Mouse (Mus musculus) heart, postnatal 4 days (tissue): ENCODE results near the gene Nxf7. TPM values are rescaled to one million over a fixed set of nuclear protein-coding genes. Genes with fewer than 3 reads are reported as not detected.
A peak's percentile ranks its signal among the peaks of the same experiment; 100 is the strongest.
"Not testable (repeated sequence)": the region's sequence is repeated elsewhere in the genome, so short reads cannot be mapped to it uniquely, and the experiment has no call there.

ENCODE experiments used
- DNase-seq: peaks from one replicate; pipeline ENCODE4 v3.0.0; 2021
- total RNA-seq, 2 experiments: library from RNA; stranded (reverse); gene quantifications; 2 replicates each; pipeline ENCODE4 v1.2.3; 2021

The Nxf7 gene
- 1 to 10 TPM in 1 of 2 experiments, under 1 TPM in 1; 0.48 to 1.1 TPM for total RNA-seq

DNA sequence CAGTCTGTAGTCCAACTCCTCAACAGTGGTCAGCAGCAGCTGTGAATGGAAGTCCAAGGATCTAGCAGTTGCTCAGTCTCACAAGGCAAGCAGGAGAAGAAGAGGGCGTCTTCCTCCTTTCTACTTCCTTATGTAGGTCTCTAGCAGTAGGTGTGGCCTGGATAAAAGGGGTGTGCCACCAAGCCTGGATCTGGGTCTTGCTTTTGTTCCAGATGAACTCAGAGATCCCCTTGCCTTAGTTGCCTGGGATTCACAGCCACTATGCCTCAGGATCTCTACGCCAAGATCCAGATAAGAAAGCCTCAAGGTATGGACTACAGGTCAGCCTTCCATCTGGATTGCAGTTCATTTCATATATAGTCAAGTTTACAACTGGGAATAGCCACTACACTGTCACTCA, at the start of gene Nxf7:
TSS of gene Nxf7 (minus strand) at position 101 of the 400 bp plus-strand sequence.
- no peak for DNase-seq

DNA sequence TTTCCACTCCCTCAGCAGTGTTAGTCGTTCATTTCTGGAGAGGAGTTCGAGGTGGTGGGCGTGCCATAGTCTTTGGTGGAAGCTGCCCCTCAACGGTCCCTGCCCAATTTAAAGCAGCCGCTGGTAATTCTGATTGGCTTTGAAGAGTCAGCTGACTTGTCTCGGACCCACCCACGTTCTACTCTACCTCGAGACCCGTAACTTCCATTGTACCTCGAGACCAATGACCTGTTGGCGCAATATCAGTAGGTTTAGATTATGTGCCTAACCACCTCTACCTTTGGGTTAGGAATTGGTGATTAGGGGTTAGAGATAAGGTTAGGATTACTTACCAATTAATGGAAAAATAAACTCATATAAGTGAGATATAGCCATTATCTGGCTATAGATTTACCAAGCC, 29.0 kb upstream of the Nxf7 start, which contains the start of gene Prame:
TSS of gene Prame (minus strand) at position 101 of the 400 bp plus-strand sequence.
- DNase-seq: no peak

DNA sequence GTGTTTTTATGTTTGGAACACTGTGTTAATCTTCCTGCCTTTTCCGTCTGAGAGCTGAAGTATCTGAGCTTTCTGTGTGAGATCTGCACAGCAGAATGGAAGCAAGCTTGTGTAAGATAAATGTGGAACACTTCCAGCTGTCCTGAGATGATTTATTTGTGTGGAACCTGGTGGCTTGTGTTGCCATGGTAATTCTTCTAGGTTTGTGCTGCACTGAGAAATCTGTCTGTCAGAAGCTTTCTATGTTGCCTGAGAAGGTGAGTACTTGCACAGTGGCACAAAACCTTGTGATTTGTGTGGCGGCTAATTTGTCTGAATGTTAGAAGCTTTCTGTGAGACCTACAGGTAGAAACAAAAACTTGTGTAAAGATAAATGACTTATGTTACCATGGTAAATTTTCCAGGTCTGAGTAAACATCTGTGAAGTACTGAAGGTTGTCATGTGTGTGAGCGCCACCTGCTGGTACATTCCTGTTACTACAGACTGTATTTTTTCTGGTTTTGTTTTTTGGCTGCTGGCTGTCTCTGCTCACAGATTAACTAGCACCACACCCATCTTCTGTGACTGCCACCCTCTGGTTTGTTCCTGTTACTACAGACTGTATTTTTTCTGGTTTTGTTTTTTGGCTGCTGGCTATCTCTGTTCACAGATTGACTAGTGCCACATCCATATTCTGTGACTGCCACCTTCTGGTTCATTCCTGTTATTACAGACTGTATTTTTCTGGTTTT, 2.9 kb upstream of the Nxf7 start:
- peak; percentile 12 for DNase-seq

DNA sequence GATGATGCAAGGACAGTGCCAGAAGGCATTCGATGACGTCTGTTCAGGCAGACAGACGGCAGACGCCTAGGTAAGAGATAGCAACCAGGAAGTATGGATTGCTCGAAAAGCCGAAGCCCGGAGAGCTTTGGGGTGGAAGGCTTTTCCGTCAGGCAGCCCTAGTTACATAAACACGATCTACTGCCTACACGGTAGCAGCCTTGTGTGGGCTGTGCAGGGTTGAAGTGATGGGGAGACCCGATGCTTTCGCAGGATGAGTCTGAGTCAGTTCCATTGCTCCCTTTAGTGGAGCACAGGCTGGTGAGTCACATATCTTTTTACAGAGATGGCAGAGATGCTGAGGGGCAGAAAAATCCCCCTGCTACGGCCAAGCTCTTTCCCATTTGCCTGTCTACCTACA, 481 bp downstream of the Nxf7 start:
- DNase-seq: no peak

DNA sequence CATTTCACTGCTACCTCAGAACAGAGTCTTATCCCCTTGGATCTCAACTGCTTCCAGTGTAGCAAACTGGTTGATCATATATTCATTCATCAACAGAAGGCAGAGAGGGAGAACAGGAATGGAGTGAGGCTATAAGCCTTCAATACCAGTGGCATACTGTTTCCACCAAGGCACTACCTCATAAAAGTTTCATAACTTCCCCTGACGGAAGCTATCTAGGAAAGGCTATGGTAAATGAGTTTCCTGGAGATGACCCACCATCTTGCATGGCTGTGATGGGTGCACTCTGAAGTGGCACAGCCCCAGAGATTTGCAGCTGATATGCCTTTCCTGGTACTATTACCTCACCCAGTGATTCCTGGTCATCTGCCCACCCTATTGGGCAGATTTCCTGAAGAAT, 22.2 kb downstream of the Nxf7 start:
- no peak for DNase-seq

DNA sequence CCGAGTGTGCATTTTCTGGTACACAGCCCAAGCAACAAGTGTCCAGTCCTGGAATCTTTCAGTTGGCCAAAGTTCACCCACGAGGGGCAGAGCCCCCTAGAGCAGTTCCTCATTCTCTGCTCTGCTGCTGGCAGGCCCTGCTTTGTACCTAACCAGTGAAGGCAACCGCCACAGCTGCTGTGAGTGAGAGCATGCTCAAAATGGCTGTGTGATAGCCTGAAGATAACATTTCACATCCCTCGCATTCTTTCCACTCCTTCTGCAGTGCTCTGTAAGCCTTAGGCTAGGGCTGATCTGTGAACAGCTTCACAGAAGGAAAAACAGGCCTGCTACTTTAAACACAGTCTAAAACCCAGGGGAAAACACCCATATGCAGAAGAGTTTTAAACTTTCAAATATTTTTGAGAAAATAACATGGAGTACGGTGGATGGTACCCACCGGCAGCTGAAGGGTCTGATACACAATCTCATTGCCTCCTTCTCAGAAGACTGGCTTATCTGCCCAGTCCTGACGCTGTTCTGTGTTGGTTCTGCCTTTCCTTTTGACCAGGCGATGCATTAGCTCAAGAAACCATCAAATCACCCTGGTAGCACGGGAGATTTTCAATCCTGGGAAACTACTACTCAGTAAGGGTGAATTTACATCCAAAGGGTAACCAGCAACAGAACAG, 23.5 kb downstream of the Nxf7 start:
- not testable (repeated sequence) for DNase-seq

DNA sequence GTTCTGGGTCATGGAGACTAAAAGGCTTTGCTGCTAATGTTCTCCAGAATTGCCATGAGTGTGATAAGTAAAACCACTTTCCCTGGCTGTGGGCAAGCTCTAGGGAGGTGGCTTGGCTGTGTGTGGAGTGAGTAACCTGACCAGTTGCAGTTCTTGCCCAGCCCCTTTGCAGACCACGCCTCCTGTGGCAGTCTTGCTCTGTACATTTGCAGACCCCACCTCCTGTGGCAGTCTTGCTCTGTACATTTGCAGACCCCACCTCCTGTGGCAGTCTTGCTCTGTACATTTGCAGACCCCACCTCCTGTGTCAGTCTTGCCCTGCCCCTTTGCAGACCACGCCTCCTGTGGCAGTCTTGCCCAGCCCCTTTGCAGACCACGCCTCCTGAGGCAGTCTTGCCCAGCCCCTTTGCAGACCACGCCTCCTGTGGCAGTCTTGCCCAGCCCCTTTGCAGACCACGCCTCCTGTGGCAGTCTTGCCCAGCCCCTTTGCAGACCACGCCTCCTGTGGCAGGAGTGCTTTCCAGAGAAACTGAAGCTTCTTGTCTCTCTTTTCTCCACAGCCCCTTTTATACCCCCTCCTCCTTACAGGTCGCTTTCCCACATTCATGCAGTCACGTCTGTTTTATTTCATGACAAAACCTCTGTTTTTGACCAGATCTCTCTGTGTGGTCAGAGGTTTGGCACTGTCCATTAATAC, 24.2 kb downstream of the Nxf7 start:
- peak; percentile 11 for DNase-seq

DNA sequence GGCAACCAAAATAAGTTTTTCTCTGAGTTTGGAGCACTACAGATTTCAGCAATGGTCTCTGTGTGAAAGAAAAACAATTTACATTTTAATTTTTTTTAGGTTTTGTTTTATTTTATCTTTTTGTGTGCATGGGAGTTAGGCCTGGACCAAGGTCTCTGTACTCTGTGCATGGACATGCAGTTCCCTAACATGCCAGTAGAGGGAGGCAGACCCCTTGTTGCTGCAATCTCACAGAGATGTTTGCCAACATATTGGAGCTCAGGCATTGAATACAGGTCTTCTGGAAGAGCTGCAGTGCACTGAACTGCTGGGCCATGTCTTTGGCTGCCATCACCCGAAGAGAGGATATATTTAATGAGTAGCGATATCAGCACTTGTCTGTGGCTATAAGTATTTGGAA, 29.1 kb downstream of the Nxf7 start:
- peak; percentile 66 for DNase-seq

DNA sequence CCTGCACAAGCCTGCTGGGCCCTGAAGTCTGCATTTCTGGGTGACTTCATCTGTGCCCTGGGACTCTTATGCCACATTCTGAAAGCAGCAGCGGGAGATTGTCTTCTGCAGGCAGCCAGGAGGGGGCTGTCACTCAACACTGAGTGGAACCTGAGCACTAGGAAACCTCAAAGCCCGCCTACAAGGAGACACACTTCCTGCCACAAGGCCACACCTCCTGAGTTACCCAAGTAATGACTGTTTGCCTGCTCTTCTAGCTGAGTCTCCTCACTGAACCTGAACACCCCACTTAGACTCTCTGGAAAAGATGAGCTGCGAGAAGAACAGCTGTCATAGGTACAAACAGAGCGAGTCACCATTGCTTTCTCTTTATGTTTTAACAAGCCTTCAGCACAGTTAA, 33.6 kb downstream of the Nxf7 start:
- DNase-seq: not testable (repeated sequence)

DNA sequence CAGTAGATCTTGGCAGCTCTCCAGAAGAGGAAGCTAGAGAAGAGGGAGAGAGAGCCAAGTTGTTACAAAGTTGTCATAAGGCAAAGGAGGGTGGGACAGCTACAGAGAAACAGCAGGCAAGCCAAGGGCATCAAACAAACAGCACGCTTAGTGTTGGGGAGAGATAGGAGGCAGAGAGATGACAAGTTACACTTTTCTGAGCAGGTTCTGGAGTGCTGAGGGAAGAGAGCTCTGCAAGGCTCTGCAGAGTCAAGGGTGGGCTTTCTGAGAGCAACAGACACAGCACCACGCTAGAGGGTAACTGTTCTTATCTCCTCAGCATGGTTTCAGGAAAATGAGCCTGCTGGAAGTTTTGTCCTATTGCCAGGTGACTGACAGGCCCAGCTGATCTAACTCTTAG, 35.7 kb downstream of the Nxf7 start:
- no peak for DNase-seq

DNA sequence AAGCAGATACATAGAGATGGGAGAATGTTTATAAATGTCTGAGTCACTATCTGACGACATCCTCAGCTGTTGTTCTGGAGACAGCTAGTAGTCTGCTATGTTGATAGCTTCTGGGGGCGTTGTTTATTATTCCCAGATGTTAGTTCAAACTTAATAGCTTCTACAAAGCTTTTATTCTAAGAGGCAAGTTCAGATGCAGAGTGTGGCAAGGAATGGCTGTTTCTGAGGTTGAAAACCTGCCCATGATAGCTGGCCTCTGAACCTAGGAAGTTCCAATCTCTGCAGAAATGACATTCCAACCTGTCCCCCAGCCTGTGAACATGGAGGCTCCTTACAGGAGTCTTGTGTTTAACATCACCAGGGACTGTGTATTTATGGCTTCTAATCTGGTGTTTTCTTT, 36.9 kb downstream of the Nxf7 start:
- not testable (repeated sequence) for DNase-seq

DNA sequence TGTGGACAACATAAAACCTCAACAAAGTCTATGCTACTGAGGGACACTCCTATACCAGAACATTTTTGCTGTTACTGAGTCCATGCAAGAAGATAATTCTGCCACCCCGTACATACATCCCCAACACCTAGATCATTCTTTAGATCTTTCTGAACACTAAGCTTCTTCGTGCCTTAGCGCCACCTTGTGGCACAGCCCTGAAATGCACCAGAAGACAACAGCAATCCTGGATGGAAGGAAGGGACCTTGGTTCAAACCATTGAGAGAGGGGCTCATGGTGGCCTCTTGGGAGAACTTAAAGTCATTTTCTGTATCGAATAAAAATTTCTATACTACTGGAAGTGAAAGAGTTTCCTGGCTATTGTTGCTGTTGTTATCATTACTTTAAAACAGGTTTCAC, 37.6 kb downstream of the Nxf7 start:
- peak; percentile 55 for DNase-seq

DNA sequence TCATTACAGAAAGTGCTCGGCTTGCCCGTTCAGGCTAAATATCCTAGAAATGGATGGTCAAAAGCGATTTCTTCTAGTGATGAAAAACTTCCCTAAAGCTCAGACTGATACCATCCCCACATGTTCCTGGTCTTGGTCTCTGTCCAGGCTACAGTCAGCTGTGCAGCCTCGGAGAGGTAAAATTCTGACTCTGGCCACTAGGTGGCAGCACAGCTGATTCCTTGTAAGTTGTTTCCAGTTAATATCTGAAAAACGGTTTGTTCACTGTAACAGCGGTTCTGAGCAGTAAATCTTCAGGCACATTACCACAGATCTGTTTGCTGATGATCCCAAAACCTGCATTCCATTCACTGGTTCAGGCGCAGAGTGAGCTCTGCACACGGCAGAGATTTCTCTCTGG, 38.9 kb downstream of the Nxf7 start:
- DNase-seq: peak; percentile 45

Other genes with a start within 250 kb of the Nxf7 start
- gene Gm5128, start 225.5 kb downstream of the Nxf7 start, total RNA-seq: not detected
- not detected for gene Gm7903, start 164.9 kb downstream of the Nxf7 start, total RNA-seq
- gene AV320801, start 104.2 kb downstream of the Nxf7 start, total RNA-seq: not detected
- not detected for gene Prame, start 28.9 kb upstream of the Nxf7 start, total RNA-seq
- not detected for gene Tcp11x2, start 95.0 kb upstream of the Nxf7 start, total RNA-seq
- not detected for gene Tmsb15a, start 126.5 kb upstream of the Nxf7 start, total RNA-seq
- 10 to 100 TPM; 11.5 to 12.4 TPM for gene Armcx5, start 144.0 kb upstream of the Nxf7 start, total RNA-seq
- gene Gprasp1, start 144.0 kb upstream of the Nxf7 start, total RNA-seq: 10 to 100 TPM; 30.3 to 34.1 TPM
- gene Bhlhb9, start 198.8 kb upstream of the Nxf7 start, total RNA-seq: 10 to 100 TPM; 47.2 to 61.2 TPM
- 10 to 100 TPM in 1 of 2 experiments, 1 to 10 TPM in 1; 8.0 to 11.9 TPM for gene Gprasp2, start 240.3 kb upstream of the Nxf7 start, total RNA-seq